Mouse (Mus musculus) embryonic fibroblast, embryonic 13.5 days (primary cell): ENCODE data around the gene Itpripl2.

Experiments used
- CTCF ChIP-seq: IDR thresholded peaks from 2 replicates; pipeline ENCODE4 v1.5.1; 2011; ENCODE audit warnings: mild to moderate bottlenecking, control low read depth, low read length, moderate library complexity, borderline replicate concordance; ENCODE audit not compliant: insufficient read depth
- POLR2A ChIP-seq: IDR thresholded peaks from 2 replicates; pipeline ENCODE4 v1.6.1; 2011; ENCODE audit warnings: low read depth, mild to moderate bottlenecking, control low read depth, low read length, moderate library complexity

DNA sequence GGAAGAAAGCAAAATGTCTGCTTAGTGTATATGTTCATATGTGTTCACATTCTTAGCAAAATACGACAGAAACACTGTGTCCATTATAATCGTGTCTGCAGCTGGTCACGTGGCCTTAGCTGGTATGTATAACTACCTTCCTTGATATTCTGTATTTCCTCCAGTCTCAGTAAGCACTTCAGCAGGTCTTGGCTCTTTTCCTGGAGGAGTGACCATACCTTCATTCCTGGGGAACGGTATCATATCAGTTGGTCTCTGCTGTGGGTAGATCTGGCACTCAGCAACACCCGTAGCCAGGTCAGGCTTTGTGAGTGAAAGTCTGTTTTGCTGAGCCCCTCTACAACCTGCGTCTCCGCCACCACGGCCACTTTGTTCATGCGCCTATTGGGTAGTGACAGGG lies 2.1 kb upstream of the Itpripl2 start:
- no peak for TF ChIP-seq CTCF
- no peak for TF ChIP-seq POLR2A
